Mouse (Mus musculus) gastrocnemius, adult 8-10 months (tissue): ENCODE results near the gene Nrxn3. TPM values are rescaled to one million over a fixed set of nuclear protein-coding genes. Genes with fewer than 3 reads are reported as not detected.

Experiments used
- DNase-seq, 2 experiments: peaks; one replicate each; pipeline ENCODE4 v3.0.0; 2022; ENCODE audit warnings: low spot score in 2 of 2
- total RNA-seq, 4 experiments: library from RNA; stranded (reverse); gene quantifications; 2 replicates each; pipeline ENCODE4 v1.2.4; 2022

Nrxn3 gene
- total RNA-seq, 4 experiments from 2014 or later, result 0.05 to 0.25 (median 0.13) TPM

DNA sequence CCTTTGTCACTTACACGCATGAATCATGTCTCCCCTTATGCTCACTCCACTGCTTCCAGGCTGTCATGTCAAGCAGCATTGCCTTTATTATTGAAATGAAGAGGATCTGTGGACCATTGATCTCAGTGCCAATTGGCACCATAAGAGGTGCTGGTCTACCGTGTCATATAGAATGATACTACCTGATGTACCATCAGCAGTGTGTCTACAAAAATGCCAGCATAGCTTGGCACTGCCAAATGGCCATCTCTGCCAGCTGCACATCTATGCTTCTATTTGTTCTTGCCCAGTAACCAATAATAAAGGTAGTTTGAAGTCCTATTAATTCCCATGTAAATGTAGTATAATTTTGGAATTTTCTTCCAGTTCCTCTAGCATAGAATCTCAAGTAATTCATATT is 1340.8 kb downstream of the Nrxn3 start:
- no peak for DNase-seq

DNA sequence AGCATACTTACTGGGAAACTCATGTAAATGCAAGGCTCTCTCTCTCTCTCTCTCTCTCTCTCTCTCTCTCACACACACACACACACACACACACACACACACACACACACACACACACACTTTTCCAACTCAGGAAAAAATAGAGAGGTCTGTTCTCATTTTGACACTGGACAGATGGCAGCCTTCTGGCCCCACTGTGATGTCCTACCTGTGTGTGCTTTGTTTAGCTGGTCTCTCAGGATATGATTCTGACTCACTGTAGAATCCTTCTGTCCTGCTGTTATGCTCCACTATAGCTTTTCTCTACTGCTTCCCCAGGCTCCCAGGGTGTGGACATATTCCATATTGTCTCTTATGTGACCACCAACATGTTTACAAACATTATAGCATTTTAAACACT is 1363.2 kb downstream of the Nrxn3 start:
- no peak for DNase-seq

DNA sequence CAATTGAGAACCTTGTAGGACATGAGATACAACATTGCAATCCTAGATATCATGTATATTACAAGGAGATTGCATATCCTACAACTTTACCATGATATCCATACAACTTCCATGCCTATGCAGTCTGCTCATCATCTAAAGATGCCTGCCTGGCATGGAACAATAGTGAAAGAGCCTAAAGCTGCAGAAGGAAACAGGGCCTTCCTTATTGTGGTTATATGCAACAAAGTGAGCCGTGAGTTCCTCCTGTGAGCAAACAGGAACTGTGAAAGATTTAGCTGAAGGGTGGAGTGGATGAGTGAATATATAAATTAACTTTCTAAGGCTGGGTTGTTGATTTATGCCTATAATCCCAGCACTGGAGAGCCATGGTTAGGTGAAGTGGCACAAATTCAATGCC is 1373.1 kb downstream of the Nrxn3 start:
- no peak for DNase-seq

DNA sequence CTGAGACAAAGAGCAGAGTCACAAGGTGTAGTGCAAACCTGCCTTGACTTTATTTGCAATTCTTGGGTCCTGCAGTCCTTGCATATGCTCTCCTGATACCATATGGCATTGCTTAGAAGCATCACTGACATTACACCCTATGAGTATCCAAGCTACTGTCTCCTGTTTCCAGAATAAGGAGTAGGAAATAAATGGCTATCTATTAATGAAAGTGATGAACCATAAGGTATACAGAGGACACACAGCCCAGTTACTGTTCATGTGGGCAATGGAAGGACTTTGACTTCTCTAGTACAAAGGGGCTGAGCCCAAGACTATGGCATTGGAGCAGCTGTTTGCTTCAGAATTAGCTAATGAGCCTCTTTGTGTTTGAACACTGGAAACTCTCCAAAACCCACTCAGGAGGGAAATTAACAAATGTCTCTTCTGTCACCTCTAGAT is 1390.7 kb downstream of the Nrxn3 start:
- no peak for DNase-seq

DNA sequence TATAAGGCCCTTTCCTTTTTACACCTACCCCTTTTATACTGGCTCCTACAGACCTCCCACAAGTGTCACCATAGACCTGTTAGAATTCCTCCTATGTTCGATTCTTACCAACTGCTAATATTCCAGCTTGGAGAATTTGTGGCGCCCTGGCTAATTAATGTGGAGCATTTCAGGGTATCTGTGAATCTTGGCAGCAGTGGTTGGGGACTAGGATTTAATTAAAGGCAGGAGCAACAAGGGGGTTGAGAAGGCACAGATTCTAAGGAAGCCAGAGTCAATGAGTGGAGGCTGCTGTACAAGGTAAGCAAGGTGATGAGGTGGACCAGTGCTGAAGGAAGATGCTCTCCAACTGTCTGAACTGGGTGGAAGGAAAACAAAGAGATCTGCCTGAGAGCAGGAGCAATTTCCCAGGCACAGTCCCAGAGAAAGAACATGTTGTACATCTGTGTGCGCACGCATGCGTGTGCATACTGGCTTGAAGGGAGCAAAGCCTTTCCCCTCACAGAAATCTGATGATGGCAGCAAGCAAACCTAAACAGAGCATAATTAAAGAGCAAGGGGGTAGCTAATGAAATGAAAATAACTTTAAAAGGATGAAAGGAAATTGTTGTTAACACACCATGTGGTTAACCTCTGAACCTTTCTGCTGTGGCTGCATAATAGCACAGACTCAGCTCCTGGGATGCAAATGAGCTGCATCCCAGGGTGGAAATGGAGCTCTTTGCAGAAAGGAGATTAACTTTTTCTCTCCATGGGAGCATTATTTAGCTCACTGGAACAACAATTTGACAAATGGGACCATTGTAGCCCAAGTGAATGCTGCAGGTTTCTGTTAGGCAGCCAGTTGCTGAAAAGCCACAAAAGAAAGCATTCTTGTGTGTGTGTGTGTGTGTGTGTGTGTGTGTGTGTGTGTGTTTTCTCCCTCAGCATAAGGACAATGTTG is 1409.5 kb downstream of the Nrxn3 start:
- DNase-seq, result no peak

DNA sequence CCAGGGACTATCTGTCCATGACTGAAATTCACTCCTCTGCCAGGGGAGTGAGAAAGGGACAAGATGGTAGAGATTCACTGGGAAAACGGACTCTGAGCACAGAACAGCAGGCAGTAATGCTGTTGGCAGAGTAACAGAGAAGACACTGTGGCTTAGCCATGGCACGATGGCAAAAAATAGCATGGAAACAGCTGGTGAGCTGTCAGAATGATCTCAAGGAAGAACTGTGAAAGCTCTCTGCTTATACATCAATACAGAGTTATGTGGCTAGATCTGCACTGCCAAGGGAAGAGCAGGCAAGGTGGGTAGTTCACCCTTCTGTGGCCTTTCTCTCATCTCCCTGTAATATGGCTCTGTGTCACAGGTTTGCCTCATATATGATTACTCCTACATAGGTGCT is 1419.3 kb downstream of the Nrxn3 start:
- DNase-seq, result no peak

DNA sequence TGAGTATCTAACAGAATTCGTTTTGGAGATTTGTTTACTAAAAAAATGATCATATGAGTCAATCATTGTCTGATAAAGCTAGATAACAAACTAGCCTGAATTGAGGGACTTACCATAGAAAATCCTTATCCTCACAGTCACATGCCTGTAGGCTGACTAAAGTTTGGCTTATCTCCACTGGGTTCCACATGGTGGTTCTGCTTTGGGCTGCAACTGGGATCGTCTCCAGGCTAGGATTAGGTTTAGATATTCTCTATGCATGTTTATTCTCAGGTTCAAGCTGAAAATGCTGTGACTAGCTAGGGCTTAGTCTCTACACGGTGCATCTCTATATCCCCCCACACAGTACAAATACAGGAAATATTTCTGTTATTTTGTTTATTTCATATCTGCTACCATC is 1421.6 kb downstream of the Nrxn3 start:
- no peak for DNase-seq

DNA sequence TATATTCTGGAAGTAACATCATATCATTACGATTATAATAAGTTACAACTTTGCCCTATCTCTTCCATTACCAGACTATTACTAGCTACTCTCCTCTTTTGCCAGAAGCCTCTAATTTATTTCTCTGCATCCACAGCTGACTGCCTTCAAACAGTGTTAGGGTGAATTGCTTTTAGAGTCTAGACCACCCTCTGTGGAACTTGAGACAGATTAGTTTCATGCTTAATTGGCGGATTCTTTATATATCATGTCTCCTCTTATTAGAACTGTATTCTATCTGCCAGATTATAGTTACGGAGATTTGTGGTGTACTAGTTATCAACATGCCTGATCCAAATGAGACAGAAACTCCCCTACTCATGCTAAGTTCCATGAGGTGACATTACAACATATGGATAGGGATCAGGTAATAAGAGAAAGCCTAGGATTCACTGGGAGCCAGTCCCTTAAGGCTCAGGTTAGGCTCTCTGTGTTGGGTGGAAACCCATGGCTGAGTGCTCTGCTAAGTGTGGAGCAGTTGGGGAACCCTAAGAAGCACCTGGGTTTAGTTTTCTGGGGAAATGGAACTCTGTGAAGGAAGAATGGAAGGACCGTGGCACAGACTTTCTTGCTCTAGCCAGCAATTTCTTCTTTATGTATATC is 1435.6 kb downstream of the Nrxn3 start:
- no peak for DNase-seq

DNA sequence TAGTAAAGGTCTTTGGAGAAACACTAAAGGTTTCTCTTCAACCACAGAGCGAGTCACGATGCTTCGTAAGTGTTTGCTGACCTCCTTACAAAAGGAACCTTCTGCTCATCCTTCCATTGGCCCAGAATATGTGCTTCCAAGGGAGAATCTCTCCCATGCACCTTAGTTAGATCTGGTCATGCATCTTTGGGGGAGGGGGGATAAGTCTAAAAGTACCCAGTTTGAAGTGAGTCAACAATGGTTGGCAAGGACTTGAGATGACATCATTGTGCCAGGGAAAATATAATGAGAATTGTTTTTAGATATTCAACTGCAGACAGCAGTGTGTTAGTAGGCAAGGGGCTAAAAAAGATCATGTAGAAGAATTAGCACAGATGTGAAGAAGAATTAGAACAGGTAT is 1437.2 kb downstream of the Nrxn3 start:
- no peak for DNase-seq

DNA sequence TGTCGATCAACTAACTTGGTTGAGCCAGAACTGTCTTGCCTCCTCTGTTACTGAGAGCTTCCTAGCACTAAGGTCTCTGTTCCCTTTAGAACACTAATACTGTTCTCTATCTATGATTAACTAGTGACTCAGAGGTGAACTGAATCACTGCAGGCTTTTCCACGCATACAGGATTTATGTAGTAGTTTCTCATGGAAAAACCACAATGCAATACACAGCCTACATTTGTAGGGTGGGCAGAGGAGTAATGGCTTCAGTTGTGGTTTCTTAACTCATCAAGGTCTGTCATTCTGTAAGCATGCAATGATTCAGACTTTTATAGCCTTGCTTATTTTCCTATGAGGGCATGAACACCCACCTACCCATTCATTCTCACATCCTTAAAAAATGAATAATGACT is 1443.4 kb downstream of the Nrxn3 start:
- DNase-seq, result no peak

DNA sequence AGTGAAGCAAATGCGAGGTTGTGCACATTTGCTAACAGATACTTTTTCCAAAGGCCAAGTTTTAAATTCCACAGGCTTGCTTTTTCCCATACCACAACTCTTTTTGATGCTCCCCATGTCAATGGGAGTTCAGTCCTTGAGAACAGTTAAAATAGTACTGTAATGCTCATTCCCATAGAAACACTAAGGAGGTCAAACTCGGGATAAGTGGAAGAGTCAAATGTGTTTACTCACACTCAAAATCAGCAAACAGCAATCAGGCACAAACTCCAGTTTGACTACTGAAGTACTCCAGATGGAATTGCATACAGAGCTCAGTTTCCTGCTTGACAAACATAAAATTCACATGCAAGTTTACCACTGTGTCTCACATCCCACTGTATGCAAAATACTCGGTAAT is 1458.9 kb downstream of the Nrxn3 start:
- no peak for DNase-seq

DNA sequence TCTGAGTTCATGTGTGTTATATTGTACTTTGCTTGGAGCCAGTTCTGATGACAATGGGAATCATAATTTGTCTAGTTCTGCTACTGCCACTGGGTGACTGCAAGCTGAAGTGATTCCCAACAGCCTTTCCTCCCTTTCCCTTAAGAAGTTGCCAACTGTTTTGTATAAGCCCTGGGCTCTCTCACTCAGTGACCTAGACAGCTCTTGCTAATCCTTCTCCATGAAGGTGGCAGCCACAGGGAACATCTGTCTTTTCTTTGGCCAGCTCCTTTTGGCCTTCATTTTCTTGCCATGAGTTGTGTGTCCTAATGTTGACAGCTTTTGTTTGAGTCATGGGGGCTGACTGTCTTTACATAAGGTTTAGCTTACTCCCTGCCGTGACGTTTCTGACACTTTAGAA is 1460.3 kb downstream of the Nrxn3 start:
- no peak for DNase-seq

DNA sequence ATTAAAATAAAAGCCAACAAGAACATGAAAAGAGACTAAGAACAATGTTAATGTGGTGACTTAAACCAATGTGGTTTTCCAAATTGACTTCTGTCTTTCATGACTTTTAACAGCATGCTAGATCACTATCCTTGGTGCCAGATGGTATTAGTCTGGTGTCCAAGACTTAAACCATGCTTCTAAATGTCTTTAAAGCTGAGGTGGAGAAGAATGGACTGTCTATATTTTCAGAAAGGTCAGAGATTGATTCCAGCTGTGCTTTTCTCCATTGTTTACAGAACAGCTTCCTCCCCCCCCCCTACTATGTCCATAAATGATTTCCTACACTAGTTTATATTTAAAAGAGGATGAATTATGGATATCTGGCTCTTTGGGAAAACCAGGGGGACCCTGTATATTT is 1473.5 kb downstream of the Nrxn3 start:
- no peak for DNase-seq

DNA sequence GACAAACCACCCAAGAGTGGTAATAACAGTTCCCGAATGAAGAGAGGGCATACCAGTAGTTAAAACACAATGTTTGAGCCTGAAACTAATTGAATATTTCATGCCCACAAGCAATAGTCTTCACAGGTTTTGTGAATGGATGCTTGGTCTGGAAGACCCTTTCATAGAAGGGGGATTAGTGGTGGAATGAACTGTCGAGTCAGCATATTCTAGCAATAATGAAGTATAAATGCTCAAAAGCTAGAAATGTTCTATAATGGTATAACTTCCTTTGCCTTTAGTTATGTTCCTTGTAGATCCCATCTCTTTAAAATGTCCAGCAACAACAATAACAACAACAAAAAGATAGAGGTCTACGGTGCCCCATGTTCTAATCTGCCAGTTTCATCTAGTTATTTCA is 1475.3 kb downstream of the Nrxn3 start:
- no peak for DNase-seq

DNA sequence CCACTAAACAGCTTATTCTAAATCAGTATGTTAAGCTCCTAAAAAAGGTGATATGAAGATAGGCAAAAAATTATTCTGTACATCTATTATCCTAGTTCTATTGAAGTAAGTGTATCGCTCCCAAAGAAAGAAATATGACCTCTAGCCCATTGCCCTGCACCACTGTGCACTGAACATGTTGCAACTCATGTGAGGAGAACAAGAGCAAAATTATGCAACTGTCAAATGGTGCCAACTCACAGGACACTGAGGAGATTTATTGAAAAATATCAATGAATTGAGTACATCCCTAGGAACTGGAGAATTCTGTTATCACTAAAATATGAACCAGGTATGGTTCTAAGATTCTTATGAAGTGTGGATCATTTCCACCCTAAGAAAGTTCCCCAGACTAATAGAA is 1479.8 kb downstream of the Nrxn3 start:
- DNase-seq, result no peak

DNA sequence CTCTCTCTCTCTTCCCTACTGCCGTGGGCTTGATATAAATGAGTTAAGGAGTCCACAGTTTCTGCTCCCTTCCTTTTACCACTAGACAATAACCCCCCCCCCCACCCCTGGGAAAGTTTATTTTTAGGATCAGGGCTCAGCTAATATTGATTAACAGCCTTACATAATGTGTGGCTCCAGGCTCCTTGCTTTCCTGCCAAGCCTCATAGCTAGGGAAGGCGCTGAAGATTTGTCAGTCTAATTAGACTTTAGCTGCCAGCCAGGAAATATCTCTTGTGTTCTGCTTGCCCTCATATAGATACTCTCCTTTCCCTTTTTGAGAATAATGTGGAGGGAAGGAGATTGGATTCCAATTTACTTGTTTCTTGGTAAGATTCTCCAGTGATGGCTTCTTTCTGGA is 1488.7 kb downstream of the Nrxn3 start:
- no peak for DNase-seq

DNA sequence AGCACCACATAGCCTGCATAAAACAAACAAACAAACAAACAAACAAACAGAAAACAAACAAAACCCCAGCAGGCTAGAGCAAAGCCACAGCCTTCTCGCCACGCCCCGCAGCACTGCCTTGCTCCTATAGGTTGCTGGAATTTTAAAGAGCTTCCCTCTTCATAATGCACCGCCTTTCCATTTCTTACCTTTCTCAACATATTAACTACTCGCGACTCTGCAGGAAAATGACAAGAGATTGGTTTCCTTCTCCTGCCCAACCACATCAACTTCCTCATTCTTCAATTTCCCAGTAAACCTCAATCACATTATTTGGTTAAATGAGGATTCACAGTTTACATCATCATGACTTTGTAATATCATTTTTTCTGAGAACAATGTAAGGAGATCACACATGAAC is 1494.4 kb downstream of the Nrxn3 start:
- DNase-seq, result no peak

DNA sequence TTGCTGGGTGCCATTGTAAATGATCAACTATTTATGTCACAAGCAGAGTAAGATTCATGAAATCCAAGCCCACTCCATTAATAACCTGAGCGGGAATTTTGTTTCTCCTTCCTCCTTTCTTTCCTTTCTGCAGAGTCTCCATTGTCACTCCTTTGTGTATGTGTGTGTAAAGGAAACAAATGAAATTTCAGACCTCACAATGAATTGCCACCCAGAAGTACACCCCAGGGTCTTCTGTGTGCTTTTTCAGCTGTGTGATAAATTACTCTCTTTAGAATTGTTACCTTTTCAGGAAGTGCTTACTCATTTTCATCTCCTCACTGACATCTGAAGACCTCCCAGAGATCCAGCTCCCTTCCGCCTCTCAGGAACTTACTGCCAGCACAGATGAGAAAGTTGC is 1506.4 kb downstream of the Nrxn3 start:
- DNase-seq, result no peak

DNA sequence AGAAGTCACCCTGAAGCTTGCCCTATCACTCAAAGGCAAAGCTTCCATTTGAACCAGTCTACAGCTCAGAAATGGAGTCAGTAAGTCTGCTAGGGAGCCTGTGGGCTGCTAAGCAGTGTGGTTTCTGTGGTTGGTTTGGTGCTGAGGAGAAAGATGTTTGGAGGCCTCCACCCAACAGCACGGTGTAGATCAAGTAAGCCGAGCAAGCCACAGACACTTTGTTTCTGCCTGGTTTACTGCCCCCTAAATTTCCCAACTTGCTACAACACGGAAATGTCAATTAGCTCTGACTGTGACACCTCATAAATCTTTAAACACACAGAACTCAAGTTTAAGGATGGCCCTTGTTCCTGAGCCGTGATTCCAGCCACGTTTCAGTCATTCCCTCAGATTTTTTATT is 1513.4 kb downstream of the Nrxn3 start:
- DNase-seq, result no peak

DNA sequence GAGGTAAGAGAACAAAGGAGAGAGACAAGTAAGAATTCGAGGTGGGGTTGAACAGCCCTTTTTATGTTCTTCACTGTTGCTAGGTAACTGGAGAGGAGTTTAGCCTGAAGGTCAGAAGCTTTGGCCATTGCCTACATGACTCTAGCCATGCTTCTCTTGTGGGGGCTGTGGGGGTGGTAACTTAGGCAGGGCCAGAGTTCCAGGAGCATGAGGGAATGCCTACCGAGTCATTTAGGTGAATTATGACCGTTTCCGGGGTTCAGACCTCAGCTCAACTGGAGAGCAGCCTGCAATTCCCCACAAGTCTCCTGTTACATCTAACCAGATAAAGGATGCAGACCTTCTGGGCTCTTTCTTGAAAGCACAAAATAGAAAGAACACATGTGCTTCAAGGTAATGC is 1537.6 kb downstream of the Nrxn3 start:
- DNase-seq, result no peak

DNA sequence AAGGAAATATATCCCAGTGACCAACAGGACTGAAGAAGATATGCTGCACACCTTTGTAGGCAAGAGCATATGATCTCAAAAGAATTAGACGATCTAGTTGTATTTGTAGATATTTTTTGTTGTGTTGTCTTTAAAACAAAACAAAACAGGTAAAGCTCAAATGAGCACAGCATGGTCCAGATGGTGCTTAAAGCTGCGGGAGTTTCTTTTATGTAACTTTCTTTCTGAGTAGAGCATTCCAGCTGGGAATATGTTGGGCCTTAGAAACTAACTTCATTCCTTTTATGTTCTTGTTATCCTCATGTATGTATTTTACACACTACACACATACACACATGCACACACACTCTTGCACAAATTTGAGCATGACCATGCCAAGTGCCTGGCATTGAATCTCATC is 1545.4 kb downstream of the Nrxn3 start:
- DNase-seq, result no peak

DNA sequence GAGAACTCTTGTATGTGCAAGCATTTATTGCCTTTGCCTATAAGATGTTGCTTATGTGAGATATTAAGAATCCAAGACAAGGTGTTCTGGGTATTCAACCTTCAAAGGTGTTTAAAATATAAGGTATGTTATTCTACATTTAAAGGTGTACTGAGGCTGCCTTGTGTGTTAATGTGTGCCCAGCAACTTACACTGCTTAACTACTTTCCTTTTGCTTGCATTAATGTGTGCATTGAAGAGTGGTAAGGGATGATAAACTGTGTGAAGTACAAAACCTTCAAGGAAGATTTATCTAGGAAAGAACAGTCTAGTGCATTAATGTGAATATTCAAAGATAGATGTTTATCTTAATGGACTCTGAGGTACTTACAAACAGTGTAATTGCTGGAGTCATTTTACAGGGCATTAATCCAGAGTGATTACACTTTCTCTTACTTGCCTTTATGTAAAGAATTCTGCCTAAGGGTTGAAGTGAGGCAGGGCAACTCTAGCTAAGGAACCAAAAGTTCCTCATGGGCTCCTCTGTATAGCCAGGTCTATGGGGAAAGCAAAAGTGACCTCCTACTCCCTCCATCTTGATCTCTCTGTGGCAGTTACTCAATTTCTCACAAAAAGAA is 1548.2 kb downstream of the Nrxn3 start:
- no peak for DNase-seq
